Mouse (Mus musculus) lung, adult 2 months (tissue): ENCODE results near the gene Ankfy1.

Source experiments
- CTCF ChIP-seq: fragments of 200-500 bp; IDR thresholded peaks from 2 replicates; pipeline ENCODE4 v1.5.1; 2011; ENCODE audit warnings: mild to moderate bottlenecking, low read length, control low read depth; ENCODE audit not compliant: insufficient read depth
- POLR2A ChIP-seq: fragments of 200-500 bp; IDR thresholded peaks from 2 replicates; pipeline ENCODE4 v1.6.1; 2011; ENCODE audit warnings: low read depth, mild to moderate bottlenecking, control low read depth, low read length, borderline replicate concordance; ENCODE audit errors: extremely low read depth

DNA sequence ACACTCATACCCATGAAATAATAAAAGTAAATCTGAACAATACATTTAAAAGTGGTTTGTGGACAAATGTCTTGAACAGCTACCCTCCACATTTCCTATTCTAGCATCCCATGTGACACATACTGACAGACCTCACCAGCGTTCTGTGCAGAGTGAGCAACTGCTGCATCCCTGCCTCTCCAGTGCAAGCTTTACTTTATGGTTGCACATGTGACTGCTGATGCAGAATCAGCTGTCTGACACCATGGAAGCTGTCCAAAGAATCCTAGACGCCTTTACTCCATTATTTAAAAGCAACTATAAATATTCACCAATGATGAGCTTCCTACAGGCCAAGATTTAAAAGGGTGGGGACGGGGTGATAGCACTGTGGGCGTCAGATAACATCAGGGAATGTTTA is 81.7 kb downstream of the Ankfy1 start:
- no peak for TF ChIP-seq CTCF
- no peak for TF ChIP-seq POLR2A
